Mouse (Mus musculus): ENCODE data around the gene Paqr9.

Gene Paqr9

DNA sequence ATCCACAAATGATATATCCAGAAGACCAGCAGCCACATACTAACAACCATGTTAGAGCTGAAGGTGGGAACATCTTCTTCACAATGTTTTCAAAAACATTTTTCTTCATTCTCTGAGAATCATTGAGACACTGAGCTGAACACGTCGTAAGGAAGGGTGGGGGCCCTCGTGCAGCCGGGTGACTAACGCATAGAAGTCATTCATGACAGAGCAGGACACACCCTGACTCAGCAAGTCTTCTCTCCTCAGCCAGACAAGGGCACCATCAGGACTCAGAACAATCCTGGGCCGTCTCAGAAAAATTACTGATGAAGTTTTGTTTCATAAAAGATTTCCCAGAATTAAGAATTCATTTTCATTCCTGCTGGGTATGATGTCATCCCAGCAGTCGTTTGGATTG, 12.8 kb upstream of the Paqr9 start:
- DNase-seq = no peak

DNA sequence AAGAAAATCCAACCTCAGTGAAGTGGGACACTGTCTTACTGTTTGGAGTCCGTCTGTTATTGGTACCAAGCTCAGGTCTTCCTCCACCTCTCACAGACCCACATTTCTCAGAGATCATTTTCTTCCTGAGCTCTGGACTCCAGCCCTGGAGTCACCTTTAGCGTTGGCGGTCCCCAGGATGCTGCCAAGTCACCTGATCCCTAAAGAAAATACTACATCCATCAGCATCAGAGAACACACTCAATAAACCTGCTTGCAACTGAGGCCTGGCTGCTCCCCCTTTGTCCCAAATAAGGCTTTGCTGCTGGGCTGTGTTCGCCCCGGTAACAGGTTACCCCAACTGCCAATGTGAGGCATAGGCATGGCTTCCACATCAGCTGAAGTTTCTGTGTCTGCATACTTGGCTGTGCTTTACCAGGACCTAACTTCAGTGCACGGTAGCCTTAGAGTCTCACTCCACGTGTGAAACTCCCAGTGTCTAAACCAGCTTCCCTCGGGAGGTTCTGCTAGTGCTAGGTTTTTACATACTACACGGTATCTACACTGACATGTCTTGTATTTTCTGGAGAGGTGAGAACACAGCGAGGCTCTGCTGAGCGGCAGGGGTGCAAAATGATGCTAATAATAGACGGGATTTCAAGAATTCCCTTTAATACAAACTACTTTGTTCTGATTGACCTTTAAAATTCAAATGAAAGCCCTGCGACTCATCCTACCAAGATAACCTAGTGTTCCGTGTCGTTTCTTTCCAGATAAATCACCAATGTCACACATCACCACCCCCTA, 9.6 kb upstream of the Paqr9 start:
- no peak for DNase-seq

DNA sequence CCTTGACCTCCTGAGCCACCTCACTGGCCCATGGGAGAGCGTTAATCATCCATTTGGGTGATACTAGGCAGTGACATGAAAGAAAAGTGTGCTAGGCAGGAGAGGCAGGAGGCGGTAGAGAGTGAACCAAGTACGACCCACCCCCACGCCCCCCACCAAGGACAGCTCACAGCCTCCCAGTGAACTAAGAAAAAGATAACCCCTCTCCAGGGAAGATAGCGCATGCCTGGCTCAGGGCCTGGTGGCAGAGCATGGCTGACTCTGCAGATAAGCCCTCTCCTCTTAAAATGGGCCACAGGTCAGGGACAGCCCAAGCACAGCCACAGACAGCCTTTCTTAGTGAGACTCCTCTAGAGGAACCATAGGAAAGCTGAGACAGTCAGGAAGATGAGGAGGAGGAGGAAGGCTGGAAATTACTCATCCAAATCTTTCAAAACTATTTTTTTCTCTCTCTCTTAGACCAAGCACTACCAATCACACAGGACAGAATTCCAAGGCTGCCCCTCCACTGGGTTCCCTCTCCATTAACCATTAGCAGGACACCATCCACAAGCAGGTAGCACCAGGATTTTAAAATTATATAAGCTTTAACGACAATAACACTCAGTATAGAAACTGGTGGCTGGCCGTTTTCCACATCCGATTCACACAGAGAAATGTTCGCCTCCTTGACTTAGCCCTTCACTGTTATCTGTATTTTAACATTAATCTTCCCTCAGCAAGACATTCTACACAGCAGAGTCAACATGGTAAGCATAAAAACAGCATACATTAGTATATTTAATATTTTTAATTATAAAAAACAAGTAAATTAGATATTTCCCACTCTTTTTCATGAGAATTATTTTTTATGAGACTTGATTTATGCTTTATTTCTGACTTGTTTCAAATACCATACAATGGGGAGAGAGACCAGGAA, 8.3 kb upstream of the Paqr9 start:
- DNase-seq = no peak

DNA sequence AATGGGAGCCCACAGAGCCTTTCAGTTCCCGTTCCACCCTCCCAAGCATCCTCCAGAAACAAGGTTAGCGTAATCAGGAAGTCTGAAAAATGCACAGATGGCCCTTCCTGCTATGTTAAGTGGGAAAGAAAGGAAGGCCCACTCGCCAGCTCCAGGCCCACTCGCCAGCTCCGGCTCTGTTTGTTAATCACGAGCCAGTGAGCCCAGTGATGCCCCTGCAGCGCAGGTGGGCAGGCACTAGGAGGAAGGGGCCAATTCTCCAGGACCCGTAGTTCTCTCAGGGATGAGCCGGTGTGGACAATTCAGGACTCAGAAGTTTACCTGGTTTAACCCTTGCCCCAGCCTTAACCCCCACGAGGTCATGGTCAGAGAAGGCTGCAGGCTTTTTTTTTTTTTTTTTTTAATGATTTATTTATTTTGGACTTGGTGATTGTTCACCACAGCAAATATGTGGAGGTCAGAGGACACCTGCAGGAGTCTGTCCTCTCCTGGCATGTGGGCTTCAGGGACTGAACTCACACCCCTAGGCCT, 7.2 kb upstream of the Paqr9 start:
- DNase-seq = peak; percentile 54

DNA sequence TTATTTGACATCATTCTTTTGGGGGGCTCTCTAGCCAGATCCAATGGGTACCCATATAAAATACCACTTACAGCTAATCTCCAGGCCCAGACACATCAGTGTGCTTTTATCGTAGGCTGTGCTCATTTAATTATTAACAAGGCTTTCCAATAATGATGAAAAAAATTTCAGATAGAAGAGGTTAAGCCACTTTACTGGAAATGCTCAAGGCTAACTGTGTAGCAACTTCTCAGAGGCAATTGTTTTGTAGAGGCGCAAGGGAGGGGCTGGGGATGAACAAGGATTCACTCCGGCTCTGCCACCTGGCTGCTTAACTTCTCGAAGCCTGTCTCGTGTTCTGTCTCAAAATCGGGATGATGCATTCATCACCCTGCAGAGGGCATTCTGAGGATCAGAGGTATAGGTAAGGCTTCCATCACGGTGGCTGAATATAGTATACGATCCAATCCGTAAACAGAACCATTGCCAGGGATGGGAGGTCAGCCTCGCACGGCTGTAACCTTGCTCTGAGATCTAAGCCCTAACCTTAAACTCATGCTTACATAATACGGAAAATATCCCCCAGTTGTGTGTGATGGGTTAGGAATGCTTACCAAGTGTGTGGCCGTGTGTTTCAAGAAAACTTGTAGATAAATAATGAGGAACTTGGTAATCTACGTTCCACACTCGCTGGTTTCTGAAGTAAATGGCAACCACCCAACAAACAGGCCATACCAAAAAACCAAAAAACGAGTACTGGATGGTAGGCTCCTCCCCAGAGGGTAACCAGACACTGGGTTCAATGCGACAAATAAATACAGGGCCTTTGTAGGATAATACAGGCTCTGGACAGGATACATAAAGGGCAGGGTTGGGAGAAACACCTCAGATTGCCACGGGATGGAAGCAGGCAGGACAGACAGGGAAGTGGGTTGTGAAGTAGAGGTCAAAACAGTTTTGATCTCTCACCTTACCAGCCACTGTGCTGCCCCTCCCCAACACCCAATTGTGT, 4.9 kb upstream of the Paqr9 start:
- no peak for DNase-seq

DNA sequence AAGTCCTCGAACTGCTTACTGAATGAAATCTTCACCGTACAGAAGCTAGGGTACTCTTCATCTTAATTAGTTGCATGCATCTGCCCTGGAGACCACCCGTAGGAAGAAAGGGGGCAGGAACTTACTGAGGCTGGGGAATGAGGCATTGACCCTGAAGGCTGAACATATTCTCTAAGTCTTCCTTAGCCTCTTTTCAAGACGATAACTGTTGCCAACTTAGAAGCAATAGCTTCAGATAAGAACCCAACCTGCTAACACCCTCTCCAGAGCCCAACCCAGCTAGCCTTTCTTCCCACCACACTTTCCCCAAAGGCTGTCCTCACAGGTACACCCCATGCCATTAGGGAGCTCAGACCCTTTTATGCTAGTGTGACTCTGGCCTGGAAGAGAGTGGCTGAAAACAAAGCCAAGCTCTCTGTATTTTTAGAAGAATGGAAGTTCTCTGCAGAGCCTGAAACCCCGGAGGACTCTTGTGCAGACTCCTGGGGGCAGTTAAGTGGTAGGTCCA, 4.2 kb upstream of the Paqr9 start:
- no peak for DNase-seq

DNA sequence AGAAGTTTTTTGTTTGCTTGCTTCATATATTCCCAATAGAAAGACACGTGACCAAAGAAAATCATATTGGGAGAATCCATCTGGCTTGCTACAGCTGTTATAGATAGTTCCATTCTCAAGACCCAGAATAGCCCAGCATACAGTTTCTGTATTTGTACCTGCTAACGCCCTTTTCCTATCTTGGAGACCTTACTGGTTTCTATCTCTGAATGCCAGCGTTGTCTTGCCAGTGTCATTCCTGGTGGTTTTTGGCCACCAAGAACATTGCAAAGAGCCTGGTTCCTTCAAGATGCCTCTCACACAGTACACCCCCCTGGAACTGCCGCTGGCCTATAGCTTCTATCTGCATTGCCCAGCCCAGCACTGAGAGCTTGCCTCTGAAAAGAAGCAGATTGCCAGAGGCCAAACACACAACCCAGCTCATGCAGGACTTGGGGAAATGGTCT, 3.4 kb upstream of the Paqr9 start:
- DNase-seq = no peak

DNA sequence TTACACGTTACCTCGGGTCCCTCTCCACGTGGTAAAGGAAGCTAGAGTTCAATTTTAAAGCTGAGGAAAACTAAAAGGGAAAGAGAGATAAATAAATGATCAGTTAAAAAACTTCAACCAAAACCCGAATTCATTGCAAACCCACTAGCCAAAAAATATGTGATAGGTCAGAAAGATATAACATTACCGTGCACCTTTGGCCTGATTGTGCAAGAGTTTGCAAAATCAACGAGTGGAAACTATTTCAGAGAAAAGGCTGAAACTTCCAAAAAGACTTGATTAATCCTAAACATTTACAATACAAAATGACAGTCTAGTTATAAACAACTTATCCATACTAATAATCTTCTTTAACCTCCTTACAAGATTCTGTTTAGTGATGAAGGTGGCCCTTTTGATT, 1.7 kb upstream of the Paqr9 start:
- DNase-seq = no peak

DNA sequence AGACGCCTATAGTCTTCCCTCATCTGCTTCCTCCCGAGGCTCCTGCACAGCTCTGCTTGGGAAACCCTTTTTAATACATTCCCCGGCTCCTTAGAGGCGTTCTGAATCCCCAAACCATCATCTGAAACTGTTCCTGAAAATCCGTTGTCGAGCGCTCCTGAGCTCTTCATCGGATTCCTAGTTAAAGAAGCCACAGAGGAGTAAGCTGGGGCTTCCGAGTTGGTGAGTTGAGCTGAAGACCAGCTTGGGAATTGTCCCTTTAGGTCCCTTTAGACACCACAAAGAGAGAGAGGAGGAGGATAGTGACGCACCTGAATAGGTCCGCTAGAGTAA, 765 bp upstream of the Paqr9 start:
- no peak for DNase-seq

DNA sequence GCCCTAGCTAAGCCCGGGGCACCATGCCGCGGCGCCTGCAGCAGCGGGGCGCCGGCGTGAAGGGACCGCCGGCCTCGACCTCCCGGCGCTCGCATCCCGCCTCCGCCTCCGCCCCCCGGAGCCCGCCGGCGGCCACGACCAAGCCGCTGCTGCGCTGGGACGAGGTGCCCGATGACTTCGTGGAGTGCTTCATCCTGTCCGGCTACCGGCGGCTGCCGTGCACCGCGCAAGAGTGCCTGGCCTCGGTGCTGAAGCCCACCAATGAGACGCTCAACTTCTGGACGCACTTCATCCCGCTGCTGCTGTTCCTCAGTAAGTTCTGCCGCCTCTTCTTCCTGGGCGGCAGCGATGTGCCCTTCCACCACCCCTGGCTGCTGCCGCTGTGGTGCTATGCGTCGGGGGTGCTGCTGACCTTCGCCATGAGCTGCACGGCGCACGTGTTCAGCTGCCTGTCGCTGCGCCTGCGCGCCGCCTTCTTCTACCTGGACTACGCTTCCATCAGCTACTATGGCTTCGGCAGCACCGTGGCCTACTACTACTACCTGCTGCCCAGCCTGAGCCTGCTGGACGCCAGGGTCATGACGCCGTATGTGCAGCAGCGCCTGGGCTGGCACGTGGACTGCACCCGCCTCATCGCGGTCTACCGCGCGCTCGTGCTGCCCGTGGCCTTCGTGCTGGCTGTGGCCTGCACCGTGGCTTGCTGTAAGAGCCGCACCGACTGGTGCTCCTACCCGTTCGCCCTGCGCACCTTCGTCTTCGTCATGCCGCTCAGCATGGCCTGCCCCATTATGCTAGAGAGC, 679 bp downstream of the Paqr9 start:
- DNase-seq = peak; percentile 72

DNA sequence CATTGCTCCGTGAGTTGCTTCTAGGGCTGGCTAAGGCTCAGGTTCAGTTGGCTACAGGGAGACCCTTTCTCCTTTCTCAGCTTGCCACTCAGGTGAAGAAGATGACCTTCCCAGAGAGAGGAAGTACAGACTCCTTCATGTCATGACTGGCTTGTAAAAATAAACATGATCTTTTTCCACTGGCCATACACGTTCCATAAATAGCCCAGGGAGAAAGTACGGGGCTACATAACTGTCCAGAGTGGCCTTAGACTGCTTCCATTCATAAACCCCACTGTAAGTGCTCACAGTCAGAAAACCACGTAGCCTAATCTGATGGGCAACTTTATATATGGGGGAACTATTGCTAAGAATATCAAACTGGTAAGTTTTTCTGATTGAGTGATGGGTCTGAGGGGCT, 4.6 kb downstream of the Paqr9 start:
- DNase-seq = no peak

DNA sequence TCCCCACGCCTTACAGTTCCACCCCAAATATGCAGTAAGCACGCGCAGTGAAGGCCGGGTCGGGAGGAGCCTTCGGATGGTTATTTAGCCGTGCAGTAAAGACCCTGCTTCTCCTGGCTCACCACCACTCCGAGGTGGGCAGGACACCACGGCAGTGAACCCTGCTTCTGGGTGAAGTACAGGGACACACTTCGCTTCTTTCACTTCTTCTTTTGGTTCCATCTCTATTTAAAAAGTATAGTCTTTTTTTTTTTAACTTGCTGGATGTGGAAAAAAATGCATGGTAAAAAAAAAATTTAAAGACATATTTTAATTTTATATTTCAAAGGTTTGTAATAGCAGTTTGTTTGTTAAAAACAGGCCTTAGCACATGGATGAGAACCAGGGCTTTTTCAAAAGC, 6.9 kb downstream of the Paqr9 start:
- no peak for DNase-seq

DNA sequence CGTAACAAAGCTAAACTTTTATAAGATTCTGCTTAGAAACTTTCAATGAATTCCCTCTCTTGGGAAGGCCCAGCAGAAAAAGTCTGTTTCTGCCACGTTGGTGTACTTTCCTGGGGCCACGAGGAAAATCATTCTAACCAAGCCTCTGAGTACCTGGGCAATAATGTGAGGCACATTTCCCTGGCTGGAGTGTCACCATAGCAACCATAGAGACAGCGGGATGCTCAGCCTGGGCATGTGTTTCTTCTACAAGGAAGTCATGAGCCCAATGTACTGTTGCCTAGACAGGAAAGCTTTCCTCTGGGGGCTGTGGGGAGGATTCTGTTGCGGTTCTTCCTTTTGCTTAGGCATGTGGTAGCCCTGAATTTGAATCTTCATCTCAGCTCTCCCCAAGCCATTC, 7.5 kb downstream of the Paqr9 start:
- no peak for DNase-seq

DNA sequence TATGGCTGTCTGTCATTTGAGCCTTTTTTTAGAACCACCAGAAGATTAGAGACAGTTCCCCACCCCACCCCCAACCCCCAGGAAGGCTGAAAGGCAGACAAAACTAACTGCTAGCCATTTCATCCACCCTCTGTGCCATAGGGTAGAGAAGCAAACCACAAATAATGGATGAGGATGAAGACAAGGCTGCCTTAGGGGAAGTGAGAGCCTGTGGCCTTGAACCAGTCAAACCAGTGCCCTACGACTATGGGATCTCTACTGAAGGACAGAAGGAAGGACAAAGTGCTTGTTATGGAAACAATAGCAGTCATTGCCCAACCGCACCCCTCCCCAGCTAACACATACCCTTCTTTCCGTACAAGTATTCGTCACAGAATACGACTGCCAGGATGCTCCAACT, 9.8 kb downstream of the Paqr9 start:
- DNase-seq = no peak

DNA sequence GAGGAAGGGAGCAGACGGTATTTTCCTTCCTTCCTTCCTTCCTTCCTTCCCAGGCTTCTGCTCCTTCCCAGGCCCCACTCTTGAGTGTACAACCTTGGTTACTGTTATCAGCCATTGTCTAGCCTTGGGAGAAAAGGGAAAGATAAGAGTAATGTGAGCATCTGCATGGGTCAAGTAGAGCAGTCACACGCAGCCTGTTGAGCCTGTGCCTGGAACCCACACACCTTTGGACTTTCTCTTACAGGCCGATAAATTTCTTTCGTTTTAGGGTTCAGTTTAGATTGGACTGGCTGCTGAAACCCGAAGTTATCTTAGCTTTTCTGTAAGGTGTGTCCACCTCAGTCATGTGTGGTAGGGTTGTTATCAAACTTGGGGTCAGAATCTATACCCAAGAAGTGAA, 10.5 kb downstream of the Paqr9 start:
- DNase-seq = no peak

DNA sequence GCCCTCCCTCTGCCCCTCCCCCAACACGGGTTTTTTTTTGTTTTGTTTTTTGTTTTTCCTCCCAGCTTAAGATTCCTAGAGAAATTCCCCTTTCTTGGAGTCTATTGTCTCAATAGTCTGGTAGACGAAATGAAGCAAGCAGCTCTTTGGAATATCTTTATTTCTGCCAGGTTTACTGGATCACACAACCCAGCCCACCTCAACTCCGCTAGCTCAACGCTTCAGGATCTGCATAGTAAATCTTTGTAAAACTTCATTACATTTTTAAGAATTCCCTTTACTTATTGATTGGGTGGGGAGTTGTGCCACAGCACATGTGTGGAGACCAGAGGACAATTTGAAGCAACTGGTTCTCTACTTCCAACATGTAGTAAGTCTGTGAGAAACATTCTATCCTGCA, 11.1 kb downstream of the Paqr9 start:
- no peak for DNase-seq

DNA sequence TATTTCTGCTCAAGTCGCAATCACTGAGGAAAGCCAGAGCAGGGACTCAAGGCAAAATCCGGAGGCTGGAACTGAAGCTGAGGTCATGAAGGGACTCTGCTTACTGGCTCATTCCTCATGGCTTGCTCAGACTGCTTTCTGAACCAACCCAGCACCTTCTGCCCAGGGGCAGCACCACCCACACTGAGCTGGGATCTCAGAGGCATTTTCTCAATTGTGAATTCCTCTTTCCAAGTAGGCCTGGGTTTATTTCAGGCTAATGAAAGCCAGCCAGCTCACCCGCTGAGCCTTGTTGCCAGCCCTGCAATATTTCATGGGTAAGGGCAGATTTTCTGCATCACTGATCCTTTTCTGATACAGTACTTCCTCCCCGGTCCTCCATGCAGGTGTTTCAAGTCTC, 12.0 kb downstream of the Paqr9 start:
- no peak for DNase-seq

DNA sequence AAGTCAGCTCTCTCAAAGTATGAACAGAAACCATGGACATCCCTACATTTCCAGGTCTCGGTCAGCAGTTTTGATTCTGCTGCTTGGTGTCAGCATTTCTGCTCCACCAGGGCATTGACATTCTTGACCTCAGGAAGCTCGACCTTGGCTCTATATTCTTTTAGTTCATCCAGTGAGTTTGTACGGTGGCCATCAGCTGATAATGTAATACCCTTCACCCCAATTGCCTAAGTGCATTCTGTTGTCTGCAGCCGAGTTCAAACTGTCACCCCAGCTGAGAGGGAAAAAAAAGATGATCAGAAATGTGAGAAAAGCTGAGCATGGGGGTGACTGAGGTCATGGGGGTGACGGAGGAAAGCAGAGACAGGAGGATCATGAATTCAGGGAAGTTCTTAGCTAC, 13.1 kb downstream of the Paqr9 start:
- DNase-seq = no peak

DNA sequence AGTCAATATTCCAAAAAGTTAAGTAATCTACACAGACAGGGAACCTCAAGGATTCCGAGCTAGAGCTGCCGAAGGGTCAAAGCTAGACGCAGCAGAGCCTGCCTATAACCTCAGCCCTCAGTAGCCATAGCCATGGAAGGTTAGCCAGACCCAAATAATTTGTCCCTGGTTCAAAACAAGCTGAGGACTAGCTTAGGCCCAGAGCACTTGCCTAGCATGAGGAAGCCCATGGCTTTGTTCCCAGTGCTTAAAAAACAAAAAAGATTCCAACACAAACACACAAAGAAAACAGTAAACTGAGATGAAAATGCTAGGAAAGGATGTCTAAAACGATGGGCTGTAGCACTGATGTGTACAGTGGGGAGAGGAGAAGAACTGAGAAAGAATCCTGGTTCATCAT, 14.7 kb downstream of the Paqr9 start:
- DNase-seq = no peak

DNA sequence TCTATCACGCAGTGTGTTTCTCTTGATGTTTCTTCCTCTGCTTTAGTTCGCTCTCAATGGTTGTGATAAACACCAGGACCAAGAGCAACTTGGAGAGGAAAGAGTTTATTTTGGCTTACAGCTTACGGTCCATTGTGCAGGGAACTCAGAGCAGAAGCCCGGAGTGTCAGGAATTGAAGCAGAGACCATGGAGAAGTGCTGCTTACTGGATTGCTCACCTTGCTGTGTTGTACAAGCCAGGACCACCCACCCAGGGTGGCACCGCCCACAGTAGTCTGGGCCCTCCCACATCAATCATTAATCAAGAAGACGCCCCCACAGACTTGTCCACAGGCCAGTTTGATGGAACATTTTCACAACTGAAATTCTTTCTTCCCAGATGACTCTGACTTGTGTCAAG, 18.0 kb downstream of the Paqr9 start:
- DNase-seq = no peak

DNA sequence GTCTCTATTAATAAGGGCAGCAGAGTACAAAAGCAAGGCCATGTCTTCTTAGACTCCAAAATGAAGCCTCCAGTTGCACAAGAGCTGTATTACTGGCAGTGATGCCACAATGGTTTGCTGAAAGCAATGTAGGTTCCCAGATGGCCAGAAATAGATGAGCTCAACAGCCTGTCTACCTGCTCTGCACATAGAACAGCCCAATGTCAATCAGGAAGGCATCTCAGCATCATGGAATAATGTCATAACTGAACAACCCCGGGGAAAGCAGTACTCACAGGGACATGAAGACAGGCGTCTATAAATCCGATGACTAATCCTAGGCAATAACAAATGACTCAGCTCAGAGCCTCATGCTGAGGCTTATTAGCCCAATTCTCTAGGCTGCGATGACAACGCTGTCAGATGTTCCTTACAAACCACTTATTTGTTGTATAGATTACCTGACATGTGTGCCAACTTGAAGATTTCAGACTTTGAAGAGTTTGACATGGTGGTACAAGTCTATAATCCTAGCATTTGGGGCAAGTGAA, 19.0 kb downstream of the Paqr9 start:
- DNase-seq = no peak

Data from right cerebral cortex, adult 18-20 months (tissue).